Mouse (Mus musculus): Measurements from ENCODE around the gene Pdzd8.

Gene Pdzd8

DNA sequence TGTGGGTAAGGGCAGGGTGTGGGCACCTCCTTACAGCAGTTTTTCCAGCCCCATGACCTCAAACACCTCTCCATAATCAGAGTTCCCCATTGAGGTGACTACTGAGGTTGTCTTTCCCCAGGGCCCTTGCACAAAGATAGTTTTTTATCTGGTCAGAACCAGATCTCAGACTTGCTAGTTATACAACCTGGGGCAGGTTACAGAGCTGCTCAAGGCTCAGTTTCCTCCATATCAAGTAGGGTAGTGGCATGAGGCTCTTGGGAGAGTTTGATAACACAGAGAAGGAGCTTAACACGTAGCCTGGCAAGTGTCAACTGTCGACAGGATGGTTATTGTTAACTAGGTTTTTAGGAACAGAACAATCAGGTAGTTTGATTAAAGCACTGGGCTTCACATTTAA, 9.3 kb upstream of the Pdzd8 start:
- no peak for DNase-seq (ENCODE audit: low read depth, low spot score)

DNA sequence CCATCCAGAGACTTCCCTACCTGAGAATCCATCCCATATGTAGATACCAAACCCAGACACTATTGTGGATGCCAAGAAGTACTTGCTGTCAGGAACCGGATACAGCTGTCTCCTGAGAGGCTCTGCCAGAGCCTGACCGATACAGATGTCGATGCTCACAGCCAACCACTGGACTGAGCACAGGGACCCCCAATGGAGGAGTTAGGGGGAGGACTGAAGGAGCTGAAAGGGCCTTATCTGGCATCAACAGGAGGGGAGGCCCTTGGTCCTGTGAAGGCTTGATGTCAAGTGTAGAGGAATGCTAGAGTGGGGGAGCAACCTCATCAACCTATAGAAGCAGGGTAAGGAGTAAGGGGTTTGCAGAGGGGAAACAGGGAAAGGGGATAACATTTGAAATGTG, 7.2 kb upstream of the Pdzd8 start:
- no peak for DNase-seq (ENCODE audit: low read depth, low spot score)

DNA sequence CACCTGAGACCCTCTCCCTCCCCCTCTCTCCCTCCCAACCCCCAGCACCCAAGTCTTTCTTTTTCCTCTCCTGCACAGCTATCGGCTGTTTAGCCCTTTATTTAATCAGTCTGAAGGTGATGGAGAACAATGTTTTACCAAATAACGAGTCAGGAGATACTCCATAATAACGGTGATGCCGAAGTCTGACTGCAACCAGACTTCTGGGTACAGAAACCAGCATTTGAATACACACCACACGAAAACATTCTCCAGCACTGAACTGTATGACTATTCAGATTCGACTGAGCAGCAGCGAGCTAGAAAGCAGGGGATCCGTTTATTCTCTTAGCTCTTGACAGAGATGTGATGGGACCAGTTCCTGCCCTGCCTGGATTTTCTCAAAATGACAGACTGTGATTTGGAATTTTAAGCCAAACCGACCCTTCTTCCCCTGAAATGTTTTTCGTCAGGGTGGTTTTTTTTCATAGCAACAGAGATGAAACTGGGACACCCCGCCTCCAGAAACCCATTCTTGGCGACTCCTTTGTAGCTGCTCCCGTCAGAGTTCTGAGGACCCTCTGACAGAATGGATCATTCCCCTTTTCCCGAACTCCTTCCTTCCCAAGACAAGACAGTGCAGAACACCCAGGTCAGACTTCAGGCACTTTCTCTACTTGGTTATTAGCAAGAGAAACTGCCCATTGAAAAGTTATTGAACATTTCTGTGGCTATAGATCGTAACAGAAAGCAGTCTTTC, 5.7 kb upstream of the Pdzd8 start:
- no peak for DNase-seq (ENCODE audit: low read depth, low spot score)

- DNase-seq (ENCODE audit: low read depth, low spot score) = no peak
Measured at GRCm38 (mm10) chr19:59350273-59350903, 4.8 kb upstream of the Pdzd8 start.

DNA sequence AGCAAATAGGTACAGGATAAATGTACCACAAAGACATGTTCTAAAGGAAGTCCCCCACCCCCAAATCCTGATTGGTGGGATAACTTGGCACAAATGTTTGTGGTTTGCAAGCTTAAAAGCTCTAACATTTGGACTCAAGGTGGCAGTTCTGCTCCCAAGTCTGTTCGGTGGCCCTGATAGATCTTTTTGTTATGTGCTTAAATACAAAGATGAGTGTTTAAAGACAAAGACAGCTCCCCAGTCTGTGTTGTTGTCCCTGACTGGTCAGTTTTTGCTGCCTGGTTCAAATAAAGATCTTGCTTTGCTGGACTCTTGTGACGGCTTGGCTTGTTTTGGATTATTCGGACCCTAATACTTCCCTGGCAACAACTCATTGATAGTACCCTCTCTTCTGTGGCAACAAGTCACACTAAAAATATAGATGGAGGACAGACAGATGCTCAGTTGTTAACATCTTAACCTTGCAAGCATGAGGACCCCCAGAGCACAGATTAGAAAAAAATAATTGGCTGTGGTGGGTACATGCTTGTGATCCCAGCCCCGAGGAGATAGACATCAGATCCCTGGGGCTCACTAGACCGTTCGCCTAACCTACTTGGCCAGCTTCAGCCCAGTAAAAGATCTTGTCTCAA, 3.9 kb upstream of the Pdzd8 start:
- peak; percentile 6 for DNase-seq (ENCODE audit: low read depth, low spot score)

GRCm38 (mm10) chr19:59346325-59346724, 745 bp upstream of the Pdzd8 start:
- DNase-seq (ENCODE audit: low read depth, low spot score) = no peak

DNA sequence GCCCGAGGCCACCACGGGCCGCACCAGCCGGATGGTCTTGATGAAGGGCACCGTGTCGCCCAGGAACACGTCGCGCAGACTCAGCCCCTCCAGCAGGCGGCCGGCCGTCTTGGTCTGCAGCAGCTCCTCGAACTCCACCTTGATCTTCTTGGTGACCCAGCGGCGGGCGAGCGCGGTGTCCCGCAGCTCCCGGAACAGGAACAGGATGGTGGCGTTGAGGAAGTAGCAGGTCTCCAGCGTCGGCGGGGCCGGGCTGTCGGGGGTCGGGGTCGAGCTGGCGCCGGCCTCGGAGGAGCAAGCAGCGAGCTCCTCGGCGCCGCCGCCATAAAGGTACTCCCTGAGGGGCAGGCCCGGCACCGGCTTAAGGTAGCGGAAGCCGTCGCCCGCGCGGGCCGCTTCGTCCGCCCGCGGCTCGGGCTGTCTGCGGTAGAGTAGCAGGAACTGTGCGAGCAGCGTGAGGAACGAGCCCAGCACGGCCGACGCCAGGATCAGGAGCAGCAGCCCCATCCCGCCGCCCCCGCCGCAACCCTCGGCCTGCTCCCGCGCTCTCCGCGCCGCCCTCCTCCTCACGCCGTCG, 411 bp downstream of the Pdzd8 start:
- peak; percentile 52 for DNase-seq (ENCODE audit: low read depth, low spot score)

- DNase-seq (ENCODE audit: low read depth, low spot score) = peak; percentile 70
Measured at GRCm38 (mm10) chr19:59344304-59344711, 1.3 kb downstream of the Pdzd8 start.

DNA sequence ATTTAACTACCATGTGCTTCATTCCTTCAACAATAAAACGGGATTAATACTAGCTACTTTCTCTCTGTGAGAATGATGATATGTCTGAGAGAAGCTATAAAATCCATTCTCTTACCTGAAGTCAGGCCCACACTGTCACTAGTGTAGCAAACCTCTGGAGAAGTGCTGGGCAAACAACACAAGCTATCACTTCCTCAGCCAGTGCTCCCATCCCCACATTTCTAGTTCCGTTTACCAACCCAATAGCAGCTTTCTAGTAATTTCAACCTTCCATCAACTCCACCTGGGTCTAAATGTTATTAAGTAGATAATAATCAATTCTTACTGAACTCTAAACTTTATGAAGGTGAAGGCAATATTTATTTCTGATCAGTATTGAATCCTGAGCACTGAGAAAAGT, 2.6 kb downstream of the Pdzd8 start:
- DNase-seq (ENCODE audit: low read depth, low spot score) = peak; percentile 15

DNA sequence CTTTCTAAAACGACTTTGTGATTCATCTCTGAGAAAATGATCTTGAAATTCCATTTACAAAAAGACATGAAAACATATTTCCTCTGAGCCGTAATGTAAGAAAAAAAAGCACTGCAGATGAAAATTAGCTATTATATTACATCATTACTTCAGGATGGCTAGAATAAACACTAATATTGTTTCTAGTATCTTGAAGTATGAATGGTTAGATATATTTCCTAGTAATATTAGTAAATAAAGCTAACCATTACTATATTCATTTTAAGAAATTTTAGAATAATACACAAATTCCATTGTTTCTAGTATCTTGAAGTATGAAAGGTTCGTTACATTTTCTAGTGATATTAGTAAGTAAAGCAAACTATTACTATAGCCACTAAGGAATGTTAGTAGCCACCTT, 5.7 kb downstream of the Pdzd8 start:
- DNase-seq (ENCODE audit: low read depth, low spot score) = no peak

- peak; percentile 69 for DNase-seq (ENCODE audit: low read depth, low spot score)
Measured at GRCm38 (mm10) chr19:59337872-59338681, 7.5 kb downstream of the Pdzd8 start.

DNA sequence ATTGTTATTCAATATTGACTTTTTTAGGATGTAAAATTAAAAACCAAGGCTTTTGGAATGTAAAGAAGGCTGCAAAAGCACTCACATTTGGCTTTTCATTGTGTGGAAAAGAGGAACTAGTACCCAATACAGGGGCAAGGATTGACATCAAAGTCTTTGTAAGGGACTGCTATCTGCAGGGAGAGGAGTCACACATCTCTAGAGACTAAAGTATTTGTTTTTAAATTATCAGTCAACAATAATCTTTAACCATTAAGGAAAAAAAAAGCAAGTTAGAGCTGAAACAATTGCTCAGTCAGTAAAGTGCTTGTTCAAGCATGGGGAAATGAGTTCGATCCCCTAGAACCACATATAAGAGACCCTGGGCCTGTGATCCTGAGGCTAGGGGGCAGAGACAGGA, 8.9 kb downstream of the Pdzd8 start:
- no peak for DNase-seq (ENCODE audit: low read depth, low spot score)

GRCm38 (mm10) chr19:59330816-59331225, 14.8 kb downstream of the Pdzd8 start:
- DNase-seq (ENCODE audit: low read depth, low spot score) = no peak

DNA sequence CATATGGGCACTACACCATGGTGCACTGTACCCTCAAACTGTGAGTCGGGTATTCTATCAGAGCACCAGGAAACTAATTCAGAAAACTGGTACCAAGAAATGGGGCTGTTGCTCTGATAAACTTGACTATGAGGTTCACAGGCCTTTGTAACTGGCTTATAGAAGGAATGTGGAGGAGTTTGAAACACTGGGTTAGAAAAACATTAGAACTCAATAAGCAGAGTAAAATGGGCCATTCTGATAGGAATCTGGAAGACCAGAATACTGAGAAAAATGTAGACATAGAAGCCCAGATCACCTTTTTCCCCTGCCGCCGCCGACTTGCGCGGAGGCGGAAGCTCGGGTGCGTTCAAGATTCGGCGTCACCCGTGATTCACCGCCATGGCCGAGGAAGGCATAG, 23.6 kb downstream of the Pdzd8 start, which contains the start of gene Rps12-ps3:
Gene Rps12-ps3, plus strand, starts transcription at position 301 of the 400 bp plus-strand sequence.
- DNase-seq (ENCODE audit: low read depth, low spot score) = no peak

- peak; percentile 52 for DNase-seq (ENCODE audit: low read depth, low spot score)
Measured at GRCm38 (mm10) chr19:59316571-59316970, 29.0 kb downstream of the Pdzd8 start.

GRCm38 (mm10) chr19:59315308-59315707, 30.3 kb downstream of the Pdzd8 start:
- peak; percentile 42 for DNase-seq (ENCODE audit: low read depth, low spot score)

- DNase-seq (ENCODE audit: low read depth, low spot score) = no peak
Measured at GRCm38 (mm10) chr19:59292183-59292839, 53.3 kb downstream of the Pdzd8 start.

GRCm38 (mm10) chr19:59289811-59290210, 55.8 kb downstream of the Pdzd8 start:
- peak; percentile 83 for DNase-seq (ENCODE audit: low read depth, low spot score)

- no peak for DNase-seq (ENCODE audit: low read depth, low spot score)
Measured at GRCm38 (mm10) chr19:59289042-59289441, 56.5 kb downstream of the Pdzd8 start.

GRCm38 (mm10) chr19:59282001-59282400, 63.6 kb downstream of the Pdzd8 start:
- no peak for DNase-seq (ENCODE audit: low read depth, low spot score)

DNA sequence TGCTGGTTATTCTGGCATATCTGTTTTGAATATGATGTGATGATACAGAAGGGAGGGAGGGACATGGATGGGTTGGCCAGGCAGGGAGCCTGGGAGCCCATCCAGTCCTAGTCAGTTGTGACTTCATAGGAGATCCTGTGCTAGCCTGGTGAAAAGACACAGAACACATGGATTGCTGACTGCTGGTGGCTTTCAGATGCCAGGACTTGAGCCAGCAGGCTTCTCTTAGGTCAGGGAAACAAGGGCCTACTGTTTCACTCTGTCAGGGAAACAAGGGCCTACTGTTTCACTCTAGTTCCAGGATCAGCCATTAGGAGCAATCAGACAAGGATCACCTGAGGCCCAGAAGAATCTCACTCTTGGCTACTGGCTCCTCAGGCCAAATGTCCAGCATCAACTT, 64.7 kb downstream of the Pdzd8 start:
- no peak for DNase-seq (ENCODE audit: low read depth, low spot score)

Measured in 3T3-L1 (cell line).